Mouse (Mus musculus): ENCODE results near the gene Tac4.

DNA sequence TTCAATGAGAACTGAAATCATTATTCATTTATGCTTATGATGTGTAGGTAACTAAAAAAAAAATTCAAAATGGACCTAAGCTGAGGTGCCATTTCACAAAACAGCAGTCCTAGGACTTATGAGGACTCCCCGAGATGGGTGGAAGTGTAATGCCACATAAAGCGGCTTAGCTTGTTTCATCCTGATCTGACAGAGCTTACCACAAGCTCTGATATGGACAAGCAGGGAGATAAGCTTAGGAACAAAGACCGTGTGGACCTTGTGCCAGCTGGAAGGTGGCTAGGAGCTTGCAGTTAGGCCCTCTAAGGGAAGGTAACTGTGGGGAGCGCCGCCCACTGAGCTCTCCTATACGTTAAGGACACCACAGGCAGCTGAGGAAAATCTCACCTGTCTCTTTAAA, 14.7 kb downstream of the Tac4 start:
- no peak for TF ChIP-seq ZC3H11A (IDR thresholded peaks at IDR 0.05; ENCODE audit: borderline replicate concordance, low read depth, low read length)
- TF ChIP-seq CHD2 (IDR thresholded peaks at IDR 0.05; ENCODE audit: low read depth, low read length) = no peak
- TF ChIP-seq MAFK (IDR thresholded peaks at IDR 0.05; ENCODE audit: insufficient read depth, low read depth, low read length) = no peak
- no peak for TF ChIP-seq HCFC1 (IDR thresholded peaks at IDR 0.05; ENCODE audit: borderline replicate concordance, insufficient read depth, low read length)
- TF ChIP-seq ZNF384 (IDR thresholded peaks at IDR 0.05; ENCODE audit: low read depth, low read length) = no peak
